Mouse (Mus musculus) liver, postnatal 0 days (tissue): Measurements from ENCODE around the gene Zfp870.

ENCODE experiments used
- CTCF ChIP-seq: sonication (generic); IDR thresholded peaks from 2 replicates; pipeline ENCODE4 v1.5.1; 2016; ENCODE audit warnings: antibody characterized with exemption, low read depth
- EP300 ChIP-seq: IDR thresholded peaks from 2 replicates; pipeline ENCODE4 v1.6.1; 2016; ENCODE audit warnings: antibody characterized with exemption, low read depth, mild to moderate bottlenecking

DNA sequence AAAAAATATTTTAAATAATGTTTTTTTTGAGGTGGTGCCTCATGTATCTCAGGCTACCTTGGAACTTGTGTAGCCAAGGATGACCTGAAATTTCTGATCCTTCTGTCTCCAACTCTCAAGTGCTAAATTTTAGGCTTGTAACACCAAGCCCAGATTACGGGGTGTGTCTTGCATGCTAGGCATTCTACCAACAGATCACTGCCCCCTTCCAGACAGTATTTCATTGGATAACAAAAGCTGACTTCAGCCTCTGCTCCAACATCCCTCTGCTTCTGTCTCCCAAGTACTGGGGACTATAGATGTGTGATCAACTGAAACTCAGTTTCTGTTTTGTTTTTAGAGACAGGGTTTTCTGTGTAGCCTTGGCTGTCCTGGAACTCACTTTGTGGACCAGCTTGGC is 32.2 kb upstream of the Zfp870 start:
- TF ChIP-seq CTCF: no peak
- no peak for TF ChIP-seq EP300
